Mouse (Mus musculus) kidney, embryonic 16.5 days (tissue): ENCODE results near the gene Olfr1057. TPM values are rescaled to one million over a fixed set of nuclear protein-coding genes. Genes with fewer than 3 reads are reported as not detected.
"Not testable (repeated sequence)": the region's sequence is repeated elsewhere in the genome, so short reads cannot be mapped to it uniquely, and the experiment has no call there.

Source experiments
- ATAC-seq: fragments of 200-750 bp; cut with Nextera tagmentation; 2 replicates; pipeline ENCODE4 v1.8.0; 2017; ENCODE audit warnings: moderate TSS enrichment; ENCODE audit not compliant: low FRiP score, low TSS enrichment
- H3K27ac ChIP-seq: fragments of 300-500 bp; sonication (generic); 2 replicates; pipeline ENCODE4 v1.5.1; 2014; ENCODE audit warnings: low read length
- H3K27me3 ChIP-seq: fragments of 300-500 bp; sonication (generic); 2 replicates; pipeline ENCODE4 v1.6.1; 2014; ENCODE audit warnings: low read length, control low read depth, mixed read lengths; ENCODE audit not compliant: insufficient read depth
- H3K36me3 ChIP-seq: fragments of 300-500 bp; sonication (generic); 2 replicates; pipeline ENCODE4 v1.6.1; 2014; ENCODE audit warnings: low read length, control low read depth, mixed read lengths; ENCODE audit not compliant: insufficient read depth
- H3K4me1 ChIP-seq: fragments of 300-500 bp; sonication (generic); 2 replicates; pipeline ENCODE4 v1.6.1; 2014; ENCODE audit warnings: low read length, control low read depth, mixed read lengths; ENCODE audit not compliant: insufficient read depth
- H3K4me2 ChIP-seq: fragments of 300-500 bp; sonication (generic); replicated peaks from 2 replicates; pipeline ENCODE4 v1.6.1; 2014; ENCODE audit warnings: low read depth, low read length
- H3K4me3 ChIP-seq: fragments of 300-500 bp; sonication (generic); 2 replicates; pipeline ENCODE4 v1.5.1; 2014; ENCODE audit warnings: mild to moderate bottlenecking, low read length
- H3K9ac ChIP-seq: fragments of 300-500 bp; sonication (generic); replicated peaks from 2 replicates; pipeline ENCODE4 v1.6.1; 2014; ENCODE audit warnings: low read length
- H3K9me3 ChIP-seq: fragments of 300-500 bp; sonication (generic); 2 replicates; pipeline ENCODE4 v1.6.1; 2016; ENCODE audit warnings: low read length, control low read depth
- WGBS: fragments of 180-500 bp; shearing (Covaris S2); extraction: QIAGEN DNeasy Blood & Tissue Kit; methylation state at CpG from one replicate; pipeline ENCODE4 v1.1.7; 2014; 5-methylcytosine and 5-hydroxymethylcytosine counted together
- polyA plus RNA-seq: library from polyadenylated mRNA; unstranded; fragments of >200 nt; fragmentation: Nextera tagmentation; extraction: Ambion mirVana; gene quantifications from 2 replicates; pipeline ENCODE4 v1.2.1, GENCODE M21; 2015

The Olfr1057 gene
- not detected in 2 replicates for polyA plus RNA-seq

DNA sequence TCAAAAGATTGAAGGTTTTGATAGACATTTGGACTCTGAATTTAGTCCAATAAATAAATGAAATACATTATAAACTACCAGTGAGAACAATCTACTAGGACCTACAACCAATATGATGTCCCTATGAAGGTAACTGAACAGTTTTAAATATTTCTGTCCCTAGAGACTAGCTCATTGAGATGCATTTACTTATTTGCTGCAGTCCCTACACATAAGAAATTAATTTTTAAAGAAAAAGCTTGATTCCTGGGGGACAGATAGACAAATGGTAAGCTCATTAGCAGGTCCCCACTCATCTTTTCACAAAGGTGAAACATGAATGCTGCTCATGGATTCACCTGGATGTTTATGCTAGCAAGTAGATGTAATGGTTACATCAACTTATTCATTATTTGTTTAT is at the start of gene Olfr1057:
TSS of gene Olfr1057 (minus strand) at position 101 of the 400 bp plus-strand sequence.
- Histone ChIP-seq H3K4me3 (no peak within 1 kb of the TSS), H3K27me3 (no peaks in the 10 kb centered on the region), H3K9ac (no peak within 1 kb of the TSS), H3K27ac (no peak within 1 kb of the TSS), H3K9me3 (no peaks in the 10 kb centered on the region), H3K4me2 (no peak within 1 kb of the TSS), H3K4me1 (no peaks in the 10 kb centered on the region), H3K36me3 (no peaks in the 10 kb centered on the region)
- ATAC-seq = no peak

DNA sequence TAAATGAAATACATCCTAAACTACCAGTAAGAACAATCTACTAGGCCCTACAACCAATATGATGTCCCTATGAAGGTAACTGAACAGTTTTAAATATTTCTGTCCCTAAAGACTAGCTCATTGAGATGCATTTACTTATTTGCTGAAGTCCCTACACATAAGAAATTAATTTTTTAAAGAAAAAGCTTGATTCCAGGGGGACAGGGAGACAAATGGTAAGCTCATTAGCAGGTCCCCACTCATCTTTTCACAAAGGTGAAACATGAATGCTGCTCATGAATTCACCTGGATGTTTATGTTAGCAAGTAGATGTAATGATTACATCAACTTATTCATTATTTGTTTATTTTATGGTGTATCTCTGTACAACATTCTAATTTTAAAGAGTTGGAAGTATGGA is 48.5 kb upstream of the Olfr1057 start, which contains the start of gene Olfr1062:
TSS of gene Olfr1062 (minus strand) at position 101 of the 400 bp plus-strand sequence.
- not testable (repeated sequence) for H3K9me3 ChIP-seq, H3K27me3 ChIP-seq, H3K27ac ChIP-seq, ATAC-seq, H3K4me3 ChIP-seq, H3K4me2 ChIP-seq, H3K4me1 ChIP-seq, H3K36me3 ChIP-seq, H3K9ac ChIP-seq

DNA sequence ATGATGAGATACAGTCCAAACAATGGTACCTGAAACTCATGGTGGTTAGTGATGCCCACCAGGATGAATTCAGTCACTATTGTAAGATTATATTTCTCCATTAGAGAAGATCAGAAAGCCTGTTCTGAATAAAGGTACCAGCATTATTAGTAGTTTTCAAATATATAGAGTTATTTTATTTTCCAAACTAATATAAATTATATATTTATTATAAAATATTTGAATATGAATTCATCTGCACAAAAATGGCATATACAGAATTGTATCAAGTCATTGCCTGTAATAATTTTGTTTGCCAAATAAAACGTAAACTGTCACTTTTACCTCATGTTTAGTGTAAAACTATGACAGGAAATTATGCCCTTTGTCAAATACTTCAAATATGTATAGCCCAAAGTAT is 35.8 kb upstream of the Olfr1057 start, which contains the start of gene Olfr1061:
TSS of gene Olfr1061 (minus strand) at position 101 of the 400 bp plus-strand sequence.
- ATAC-seq = no peak
- Histone ChIP-seq H3K4me1 (no peaks in the 10 kb centered on the region), H3K36me3 (no peaks in the 10 kb centered on the region)

DNA sequence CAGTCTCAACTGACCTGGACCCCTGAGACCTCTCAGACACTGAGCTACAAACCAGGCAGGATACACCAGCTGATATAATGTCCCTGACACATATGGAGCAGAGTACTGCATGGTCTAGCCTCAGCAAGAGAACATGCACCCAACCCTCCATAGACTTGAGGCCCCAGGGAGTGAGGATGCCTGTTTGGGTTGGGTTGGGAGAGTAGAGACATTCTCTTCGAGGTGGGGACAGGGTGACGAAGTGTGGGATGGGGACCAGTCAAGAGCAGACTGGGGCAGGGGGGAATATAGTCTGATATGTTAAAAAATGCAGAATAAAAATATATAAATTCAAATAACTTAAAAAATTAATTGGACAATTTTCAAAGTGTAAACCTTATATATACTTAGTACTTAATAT is 16.9 kb upstream of the Olfr1057 start:
- Histone ChIP-seq H3K4me1 (no peaks in the 10 kb centered on the region), H3K4me3 (no peak overlapping the region), H3K9me3 (no peaks in the 10 kb centered on the region), H3K4me2 (no peak overlapping the region), H3K36me3 (no peaks in the 10 kb centered on the region), H3K9ac (no peak overlapping the region), H3K27ac (no peak overlapping the region), H3K27me3 (no peaks in the 10 kb centered on the region)
- 85% methylated on average over 2 of the region's 2 CpGs for WGBS
- no peak for ATAC-seq

More for the DNA sequence above, 35.8 kb upstream of the Olfr1057 start, which contains the start of gene Olfr1061:
- no peak within 1 kb of the TSS for H3K4me2 ChIP-seq
- no peak within 1 kb of the TSS for H3K27ac ChIP-seq
- no peak within 1 kb of the TSS for H3K4me3 ChIP-seq
- no peaks in the 10 kb centered on the region for H3K27me3 ChIP-seq
- no peaks in the 10 kb centered on the region for H3K9me3 ChIP-seq
- WGBS = 81% methylated on average over 1 of the region's 1 CpGs
- no peak within 1 kb of the TSS for H3K9ac ChIP-seq

DNA sequence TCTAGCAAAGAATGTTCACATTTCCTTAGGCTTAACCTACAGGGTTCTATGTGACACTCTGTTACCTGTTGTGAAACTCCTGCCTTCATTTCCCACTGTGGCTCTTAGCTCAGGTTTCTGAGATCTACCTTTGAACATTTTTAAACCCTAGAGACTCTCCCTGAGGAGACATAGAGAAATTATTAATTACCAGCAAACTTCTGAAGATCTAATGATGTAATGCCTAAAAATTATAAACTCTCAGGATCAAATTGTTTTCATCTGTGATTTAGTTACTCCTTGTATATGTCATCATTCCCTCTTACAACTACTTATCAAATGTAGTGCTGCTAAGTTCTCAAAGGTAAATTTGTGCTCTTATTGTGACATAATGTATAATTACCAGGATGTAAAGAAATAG is 10.3 kb upstream of the Olfr1057 start, which contains the start of gene Olfr1058:
TSS of gene Olfr1058 (minus strand) at position 101 of the 400 bp plus-strand sequence.
- H3K9me3 ChIP-seq, H3K36me3 ChIP-seq, ATAC-seq, H3K27me3 ChIP-seq, H3K4me1 ChIP-seq, H3K27ac ChIP-seq, H3K9ac ChIP-seq, H3K4me2 ChIP-seq, H3K4me3 ChIP-seq: not testable (repeated sequence)

DNA sequence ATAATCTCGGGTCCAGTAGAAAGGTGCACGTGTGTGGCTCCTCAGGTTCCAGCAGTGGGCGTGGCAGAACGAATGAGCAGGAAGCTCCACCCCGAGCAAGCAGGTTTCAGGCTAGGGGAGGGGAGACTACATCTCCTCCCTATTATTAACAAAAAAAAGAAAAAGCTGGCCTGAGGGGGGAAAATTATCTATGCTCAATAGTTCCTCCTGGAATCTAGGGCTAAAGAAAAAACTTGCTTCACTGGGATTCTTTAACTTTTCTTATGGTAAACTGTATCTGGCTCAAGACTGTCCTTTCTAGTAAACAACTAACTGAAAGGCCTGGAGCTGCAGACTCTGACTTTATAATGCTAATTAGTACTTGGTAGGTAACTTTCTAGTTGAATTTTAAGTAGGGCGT is 11.9 kb downstream of the Olfr1057 start:
- H3K4me2 ChIP-seq, H3K36me3 ChIP-seq, H3K4me3 ChIP-seq, H3K27ac ChIP-seq, H3K9ac ChIP-seq, ATAC-seq, H3K9me3 ChIP-seq, H3K27me3 ChIP-seq, H3K4me1 ChIP-seq: not testable (repeated sequence)
- WGBS = no CpG with 5 or more reads among the region's 6 CpGs

DNA sequence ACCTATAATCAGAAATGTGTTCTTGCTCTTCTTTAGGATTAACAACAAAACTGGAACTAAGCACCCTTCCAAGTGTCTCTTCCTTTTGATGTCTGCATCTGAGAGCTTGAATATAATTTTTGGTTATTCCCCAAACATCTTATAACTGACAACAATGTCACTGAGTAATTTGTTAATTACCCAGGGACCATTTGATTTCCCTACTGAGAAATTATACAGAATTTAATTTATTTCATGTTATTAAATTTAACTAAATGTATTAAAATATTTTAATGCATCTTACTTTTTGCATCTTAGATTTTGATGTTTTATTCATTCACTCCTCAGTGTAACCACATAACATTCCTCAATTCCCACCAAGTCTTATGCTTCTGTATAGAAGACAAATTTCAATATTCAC is 15.8 kb downstream of the Olfr1057 start, which contains the start of gene Olfr1056:
TSS of gene Olfr1056 (minus strand) at position 101 of the 400 bp plus-strand sequence.
- H3K4me2 ChIP-seq = no peak within 1 kb of the TSS
- H3K4me1 ChIP-seq = no peaks in the 10 kb centered on the region
- H3K27me3 ChIP-seq = no peaks in the 10 kb centered on the region
- no peak within 1 kb of the TSS for H3K9ac ChIP-seq
- no peak within 1 kb of the TSS for H3K4me3 ChIP-seq
- H3K36me3 ChIP-seq = no peaks in the 10 kb centered on the region
- no peak for ATAC-seq
- no peak within 1 kb of the TSS for H3K27ac ChIP-seq
- H3K9me3 ChIP-seq = no peaks in the 10 kb centered on the region

DNA sequence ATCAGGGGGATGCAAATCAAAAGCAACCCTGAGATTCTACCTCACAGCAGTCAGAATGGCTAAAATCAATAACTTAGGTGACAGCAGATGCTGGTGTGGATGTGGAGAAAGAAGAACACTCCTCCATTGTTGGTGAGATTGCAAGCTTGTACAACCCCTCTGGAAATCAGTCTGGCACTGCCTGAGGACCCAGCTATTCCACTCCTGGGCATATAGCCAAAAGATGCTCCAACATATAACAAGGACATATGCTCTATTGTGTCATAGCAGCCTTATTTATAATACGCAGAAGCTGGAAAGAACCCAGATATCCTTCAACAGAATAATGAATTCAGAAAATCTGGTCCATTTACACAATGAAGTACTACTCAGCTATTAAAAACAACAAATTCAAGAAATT is 26.4 kb downstream of the Olfr1057 start:
- H3K9me3 ChIP-seq, H3K4me1 ChIP-seq, H3K27ac ChIP-seq, H3K36me3 ChIP-seq, H3K27me3 ChIP-seq, H3K9ac ChIP-seq, ATAC-seq, H3K4me3 ChIP-seq, H3K4me2 ChIP-seq: not testable (repeated sequence)
- 97% methylated on average over 1 of the region's 1 CpGs for WGBS

DNA sequence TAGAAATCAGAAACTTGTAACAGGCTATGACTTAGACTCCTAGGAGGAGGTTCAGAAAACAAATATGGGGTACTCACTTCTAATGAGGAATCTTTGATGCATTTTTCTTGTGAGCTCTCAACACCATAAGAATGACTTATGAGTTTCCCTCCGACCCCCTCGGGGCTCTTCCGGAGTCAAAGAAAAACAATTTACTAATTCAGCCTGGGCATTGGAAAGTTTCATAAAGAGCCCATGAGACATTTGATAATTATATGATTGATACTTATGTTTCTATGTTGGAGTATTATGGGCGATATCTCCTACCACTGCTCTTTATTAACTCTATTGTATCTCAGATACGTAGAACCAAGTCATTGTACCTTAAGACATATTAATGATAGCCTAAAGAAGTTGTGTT is 28.0 kb downstream of the Olfr1057 start, which contains the start of gene Olfr1055:
TSS of gene Olfr1055 (minus strand) at position 101 of the 400 bp plus-strand sequence.
- Histone ChIP-seq H3K27me3 (no peaks in the 10 kb centered on the region), H3K36me3 (no peaks in the 10 kb centered on the region), H3K4me3 (no peak within 1 kb of the TSS), H3K9me3 (no peaks in the 10 kb centered on the region), H3K27ac (no peak within 1 kb of the TSS), H3K9ac (no peak within 1 kb of the TSS), H3K4me1 (no peaks in the 10 kb centered on the region), H3K4me2 (no peak within 1 kb of the TSS)
- WGBS = 75% methylated on average over 5 of the region's 5 CpGs
- no peak for ATAC-seq

DNA sequence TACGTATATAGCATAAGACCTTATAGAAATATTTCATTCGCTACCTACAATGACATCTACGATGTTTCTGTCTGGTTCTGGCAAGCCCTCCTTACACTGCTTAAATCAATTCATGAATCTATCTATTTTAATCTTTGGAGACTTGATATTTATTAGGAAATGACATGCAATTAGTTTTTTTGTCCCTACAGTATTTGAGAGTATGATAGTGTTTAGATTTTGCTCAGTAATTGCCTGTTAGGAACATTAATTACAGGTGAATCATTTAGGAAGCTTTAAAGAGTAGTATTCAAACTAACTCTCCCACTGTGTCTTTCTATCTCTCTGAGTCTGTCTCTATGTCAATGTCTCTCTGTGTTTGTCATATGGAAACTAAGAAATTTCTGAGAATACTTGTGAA is 42.9 kb downstream of the Olfr1057 start, which contains the start of gene Olfr1054:
TSS of gene Olfr1054 (minus strand) at position 101 of the 400 bp plus-strand sequence.
- no peak for ATAC-seq
- Histone ChIP-seq H3K27ac (no peak within 1 kb of the TSS), H3K4me1 (no peaks in the 10 kb centered on the region), H3K4me2 (no peak within 1 kb of the TSS), H3K4me3 (no peak within 1 kb of the TSS), H3K36me3 (no peaks in the 10 kb centered on the region), H3K27me3 (no peaks in the 10 kb centered on the region), H3K9ac (no peak within 1 kb of the TSS), H3K9me3 (no peaks in the 10 kb centered on the region)
- WGBS = 86% methylated on average over 3 of the region's 3 CpGs
